Mouse (Mus musculus) limb, embryonic 11.5 days (tissue): Measurements from ENCODE around the gene Galm. TPM values are rescaled to one million over a fixed set of nuclear protein-coding genes. Genes with fewer than 3 reads are reported as not detected.

Source experiments
- ATAC-seq: fragments of 200-750 bp; cut with Nextera tagmentation; 2 replicates; pipeline ENCODE4 v1.8.0; 2017; ENCODE audit warnings: low read depth; ENCODE audit not compliant: insufficient number of reproducible peaks, low FRiP score, low TSS enrichment
- DNase-seq: peaks from one replicate; pipeline ENCODE4 v3.0.0-alpha.2; 2015; ENCODE audit warnings: low spot score
- H3K27ac ChIP-seq: fragments of 300-500 bp; sonication (generic); replicated peaks from 2 replicates; pipeline ENCODE4 v1.5.1; 2014; ENCODE audit warnings: low read depth, mild to moderate bottlenecking, low read length
- H3K27me3 ChIP-seq: fragments of 300-500 bp; sonication (generic); 2 replicates; pipeline ENCODE4 v1.6.1; 2014; ENCODE audit warnings: mild to moderate bottlenecking, low read length, mixed read lengths; ENCODE audit not compliant: control insufficient read depth, insufficient read depth
- H3K36me3 ChIP-seq: fragments of 300-500 bp; sonication (generic); 2 replicates; pipeline ENCODE4 v1.6.1; 2014; ENCODE audit warnings: mild to moderate bottlenecking, low read length, moderate library complexity, mixed read lengths; ENCODE audit not compliant: control insufficient read depth, insufficient read depth
- H3K4me1 ChIP-seq: fragments of 300-500 bp; sonication (generic); 2 replicates; pipeline ENCODE4 v1.6.1; 2014; ENCODE audit warnings: low read length, mixed read lengths; ENCODE audit not compliant: control insufficient read depth, insufficient read depth
- H3K4me2 ChIP-seq: fragments of 300-500 bp; sonication (generic); 2 replicates; pipeline ENCODE4 v1.6.1; 2014; ENCODE audit warnings: low read depth, mild to moderate bottlenecking, moderate library complexity; ENCODE audit not compliant: severe bottlenecking
- H3K4me3 ChIP-seq: fragments of 300-500 bp; sonication (generic); 2 replicates; pipeline ENCODE4 v1.5.1; 2014; ENCODE audit warnings: low read depth, low read length
- H3K9ac ChIP-seq: fragments of 300-500 bp; sonication (generic); 2 replicates; pipeline ENCODE4 v1.6.1; 2014; ENCODE audit warnings: mild to moderate bottlenecking, low read length
- H3K9me3 ChIP-seq: fragments of 300-500 bp; sonication (generic); 2 replicates; pipeline ENCODE4 v1.6.1; 2016; ENCODE audit warnings: low read length; ENCODE audit not compliant: control insufficient read depth
- WGBS: fragments of 180-500 bp; shearing (Covaris S2); extraction: QIAGEN DNeasy Blood & Tissue Kit; methylation state at CpG from one replicate; pipeline ENCODE4 v1.1.7; 2014; 5-methylcytosine and 5-hydroxymethylcytosine counted together
- polyA plus RNA-seq: library from polyadenylated mRNA; unstranded; fragments of >200 nt; fragmentation: Nextera tagmentation; extraction: Ambion mirVana; gene quantifications from 2 replicates; pipeline ENCODE4 v1.2.1, GENCODE M21; 2014

Galm gene
- polyA plus RNA-seq, 1 experiment from 2014 or later = 14.7 TPM

DNA sequence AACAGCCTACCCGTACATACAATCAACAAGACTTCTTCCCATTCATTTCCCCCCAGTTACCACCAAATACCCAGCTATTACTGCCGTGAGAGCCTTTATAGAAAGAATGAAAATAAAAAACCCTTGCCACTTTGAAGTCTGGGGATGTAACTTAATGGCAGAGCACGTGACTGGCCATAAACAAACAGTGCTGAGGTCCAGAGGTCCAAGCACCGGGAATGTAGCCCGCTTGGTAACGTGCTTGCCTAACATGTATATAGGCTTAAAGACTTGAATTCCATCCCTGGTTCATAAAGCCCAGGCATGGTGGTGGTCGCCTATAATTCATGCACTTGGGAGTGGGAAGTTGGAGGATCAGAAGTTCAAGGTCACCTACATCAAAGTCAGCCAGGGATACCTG is 4.6 kb downstream of the Galm start:
- no peak overlapping the region for H3K27ac ChIP-seq
- H3K9me3 ChIP-seq = no peaks in the 10 kb centered on the region
- no peak for ATAC-seq
- H3K9ac ChIP-seq = no peak overlapping the region
- H3K36me3 ChIP-seq = no peaks in the 10 kb centered on the region
- H3K4me1 ChIP-seq = no peaks in the 10 kb centered on the region
- no peak for DNase-seq
- no peak overlapping the region for H3K4me2 ChIP-seq
- H3K27me3 ChIP-seq = no peaks in the 10 kb centered on the region
- H3K4me3 ChIP-seq = no peak overlapping the region
- 68% methylated on average over 7 of the region's 7 CpGs for WGBS

DNA sequence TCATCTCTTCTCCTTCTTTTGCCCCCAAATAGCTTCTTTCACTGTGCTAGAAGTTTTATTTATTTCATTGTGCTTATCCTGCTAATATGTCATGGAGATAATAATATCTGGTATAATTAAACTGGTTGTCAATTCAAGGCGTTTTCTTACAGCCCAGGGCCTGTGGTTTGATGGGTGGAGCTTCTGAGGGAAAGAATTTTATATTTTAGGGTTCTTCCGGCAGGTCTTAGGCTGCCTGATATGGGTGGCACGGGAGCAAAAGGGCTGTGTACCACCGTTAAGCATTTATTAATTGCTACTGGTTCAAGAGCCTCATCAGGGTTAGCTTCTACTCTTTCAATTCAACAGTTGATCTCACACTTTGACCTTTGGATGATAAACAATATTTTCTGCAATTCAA is 5.2 kb downstream of the Galm start:
- no peak for ATAC-seq
- 80% methylated on average over 4 of the region's 4 CpGs for WGBS
- Histone ChIP-seq H3K4me3 (no peak overlapping the region), H3K4me1 (no peaks in the 10 kb centered on the region), H3K9me3 (no peaks in the 10 kb centered on the region), H3K27me3 (no peaks in the 10 kb centered on the region), H3K4me2 (no peak overlapping the region), H3K36me3 (no peaks in the 10 kb centered on the region), H3K9ac (no peak overlapping the region), H3K27ac (no peak overlapping the region)
- DNase-seq = no peak

DNA sequence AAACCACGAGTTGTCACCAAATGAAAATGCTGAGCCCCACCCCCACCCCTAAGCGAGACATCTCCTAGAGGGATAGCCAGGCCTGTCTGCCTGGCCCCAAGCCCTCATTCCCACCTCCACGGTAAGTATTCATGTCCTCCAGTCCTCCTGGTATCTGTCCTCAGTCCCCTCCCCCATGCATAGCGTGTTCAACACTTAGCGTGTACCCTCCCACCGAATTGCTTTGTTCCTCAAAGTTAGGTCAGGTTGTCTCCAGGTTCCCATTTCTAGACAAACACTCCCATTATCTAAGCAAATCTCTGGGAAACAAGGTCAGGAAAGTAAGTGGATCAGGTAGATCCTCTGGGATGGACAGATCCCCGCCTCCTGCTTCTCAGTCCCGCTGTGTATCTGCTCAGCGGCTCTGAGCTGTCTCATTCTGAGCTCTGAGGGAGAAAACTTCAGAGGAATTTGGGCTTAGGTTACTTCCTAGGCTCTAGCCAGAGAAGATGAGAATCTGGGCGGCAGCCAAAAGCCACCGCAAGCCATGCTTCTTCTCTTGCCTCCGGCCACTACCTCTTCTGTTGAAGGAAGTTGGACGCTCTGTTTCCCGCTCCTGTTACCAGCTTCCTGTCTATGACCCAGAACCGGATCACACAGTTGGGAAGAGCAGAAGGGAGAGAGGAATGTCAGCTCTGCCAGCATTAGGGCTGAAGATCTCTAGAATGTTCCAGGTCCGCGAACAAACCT is 11.3 kb downstream of the Galm start:
- no peaks in the 10 kb centered on the region for H3K4me1 ChIP-seq
- WGBS = 83% methylated on average over 17 of the region's 17 CpGs
- no peak for ATAC-seq
- H3K9ac ChIP-seq = no peak overlapping the region
- no peaks in the 10 kb centered on the region for H3K36me3 ChIP-seq
- DNase-seq = no peak
- H3K27me3 ChIP-seq = no peaks in the 10 kb centered on the region
- H3K4me3 ChIP-seq = no peak overlapping the region
- H3K9me3 ChIP-seq = no peaks in the 10 kb centered on the region
- H3K27ac ChIP-seq = no peak overlapping the region
- no peak overlapping the region for H3K4me2 ChIP-seq

DNA sequence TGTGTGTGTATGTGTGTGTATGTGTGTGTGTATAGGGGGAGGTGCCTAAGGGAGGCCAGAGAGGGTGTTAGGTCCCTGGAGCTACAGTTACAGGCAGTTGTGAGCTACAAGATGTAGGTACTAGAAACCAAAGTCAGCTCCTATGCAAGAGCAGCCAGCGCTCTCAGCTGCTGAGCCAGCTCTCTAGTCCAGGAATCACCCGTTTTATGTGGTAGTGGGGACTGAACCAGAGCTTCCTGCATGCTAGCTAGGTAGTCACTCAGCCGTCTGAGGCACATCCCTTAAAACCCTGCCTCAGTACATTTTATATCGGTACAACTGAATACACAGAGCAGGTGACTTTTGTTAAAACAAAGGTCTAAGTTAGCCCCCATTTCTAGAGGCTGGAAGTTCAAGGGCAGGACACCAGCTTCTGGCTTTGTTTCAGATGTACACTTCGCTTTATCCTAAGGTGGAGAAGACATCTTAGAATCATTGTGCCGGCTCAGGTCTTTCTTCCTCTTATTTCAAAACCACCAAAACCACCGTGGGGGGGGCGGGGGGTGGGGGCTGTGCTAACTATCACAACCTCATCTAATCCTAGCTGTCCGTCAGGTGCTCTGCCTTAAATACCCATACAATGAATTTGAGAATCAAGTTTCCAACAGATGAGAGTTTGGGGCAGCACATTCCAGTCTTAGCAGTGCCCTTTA is 12.6 kb downstream of the Galm start:
- no peak for ATAC-seq
- H3K9me3 ChIP-seq = no peaks in the 10 kb centered on the region
- no peak for DNase-seq
- H3K4me2 ChIP-seq = no peak overlapping the region
- no peak overlapping the region for H3K27ac ChIP-seq
- no peak overlapping the region for H3K4me3 ChIP-seq
- WGBS = 84% methylated on average over 9 of the region's 9 CpGs
- no peaks in the 10 kb centered on the region for H3K36me3 ChIP-seq
- no peak overlapping the region for H3K9ac ChIP-seq
- no peaks in the 10 kb centered on the region for H3K4me1 ChIP-seq
- H3K27me3 ChIP-seq = no peaks in the 10 kb centered on the region

DNA sequence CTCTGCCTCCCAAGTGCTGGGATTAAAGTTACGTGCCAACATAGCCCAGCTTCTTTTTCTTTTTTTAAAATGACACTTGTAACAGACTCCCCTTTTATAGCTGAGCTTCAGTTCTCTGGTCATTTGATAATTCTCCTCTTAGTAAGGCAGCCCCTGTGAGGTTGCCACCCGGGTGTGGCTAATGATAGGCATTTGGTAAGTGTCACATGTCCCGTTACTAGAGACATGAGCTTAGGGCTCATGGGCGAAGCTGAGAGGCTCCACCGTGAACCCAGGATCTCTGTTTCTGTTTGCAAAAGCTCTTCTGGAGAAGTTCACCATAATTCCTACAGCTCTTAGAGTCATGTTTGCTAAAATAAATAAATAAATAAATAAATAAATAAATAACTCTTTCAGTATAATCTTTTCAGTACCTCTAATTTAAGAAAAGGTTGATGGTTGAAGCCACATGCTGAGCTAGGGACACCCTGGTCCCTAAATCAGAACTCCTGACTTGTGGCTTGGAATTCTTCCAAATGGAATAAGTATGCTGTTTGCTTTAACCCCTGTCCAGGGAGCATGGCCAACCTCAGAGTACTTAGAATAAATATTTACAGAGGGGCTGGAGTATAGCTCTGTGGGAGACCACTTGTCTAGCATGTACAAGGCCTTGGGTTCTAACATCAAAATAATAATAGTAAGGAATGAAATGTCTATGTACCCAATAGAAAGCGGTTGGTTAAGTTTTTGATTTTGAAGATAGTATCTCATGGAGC is 16.4 kb downstream of the Galm start:
- Histone ChIP-seq H3K9ac (no peak overlapping the region), H3K4me2 (no peak overlapping the region), H3K36me3 (no peaks in the 10 kb centered on the region), H3K9me3 (no peaks in the 10 kb centered on the region), H3K27me3 (no peaks in the 10 kb centered on the region), H3K27ac (no peak overlapping the region), H3K4me3 (no peak overlapping the region), H3K4me1 (no peaks in the 10 kb centered on the region)
- DNase-seq (no peak), ATAC-seq (no peak)
- 81% methylated on average over 6 of the region's 6 CpGs for WGBS

DNA sequence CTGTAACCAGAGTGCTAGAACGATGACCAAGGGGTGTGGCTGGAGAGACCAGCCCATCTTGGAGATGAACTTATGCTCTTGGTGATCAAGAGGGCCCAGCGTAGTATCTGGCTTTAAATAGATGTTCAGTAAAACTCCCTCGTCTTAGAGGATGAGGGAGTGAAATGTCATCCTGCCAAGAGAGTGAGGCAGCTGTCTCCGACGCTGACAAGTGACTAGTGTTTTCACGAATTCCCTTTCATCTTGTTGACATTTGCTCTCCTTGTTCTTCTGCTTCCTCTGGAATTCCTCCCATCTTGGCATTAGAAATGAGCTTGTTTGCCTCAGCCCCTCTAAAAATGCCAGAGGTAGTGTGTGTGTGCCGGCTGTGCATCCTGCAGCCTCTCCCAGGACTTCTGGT is 17.9 kb downstream of the Galm start:
- 49% methylated on average over 7 of the region's 7 CpGs for WGBS
- Histone ChIP-seq H3K9me3 (no peaks in the 10 kb centered on the region), H3K4me2 (no peak overlapping the region), H3K4me1 (no peaks in the 10 kb centered on the region), H3K36me3 (no peaks in the 10 kb centered on the region), H3K27me3 (no peaks in the 10 kb centered on the region), H3K4me3 (no peak overlapping the region), H3K27ac (no peak overlapping the region), H3K9ac (no peak overlapping the region)
- no peak for ATAC-seq
- DNase-seq = no peak

DNA sequence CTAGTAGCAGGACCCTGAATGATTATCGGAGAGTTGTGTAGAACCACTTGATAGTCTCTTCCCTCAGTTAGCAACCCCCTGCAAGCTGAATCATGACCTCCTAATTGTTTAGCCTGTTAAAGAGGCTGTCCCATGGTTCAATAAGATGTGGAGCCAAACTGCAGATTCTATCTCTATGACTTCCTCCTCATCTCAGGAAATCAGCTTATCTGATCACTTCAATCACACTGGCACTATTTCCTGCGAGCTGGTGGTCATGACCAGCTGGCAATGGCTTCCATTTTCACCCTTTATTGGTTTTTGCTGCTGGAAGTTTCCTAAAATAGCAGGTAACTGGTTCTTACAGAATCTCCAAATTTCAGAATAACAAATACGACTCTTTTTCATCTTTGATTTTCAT is 18.5 kb downstream of the Galm start:
- WGBS = 76% methylated on average over 3 of the region's 3 CpGs
- Histone ChIP-seq H3K9me3 (no peaks in the 10 kb centered on the region), H3K4me3 (no peak overlapping the region), H3K4me2 (no peak overlapping the region), H3K36me3 (no peaks in the 10 kb centered on the region), H3K27me3 (no peaks in the 10 kb centered on the region), H3K4me1 (no peaks in the 10 kb centered on the region), H3K9ac (no peak overlapping the region), H3K27ac (no peak overlapping the region)
- no peak for DNase-seq
- ATAC-seq = no peak

DNA sequence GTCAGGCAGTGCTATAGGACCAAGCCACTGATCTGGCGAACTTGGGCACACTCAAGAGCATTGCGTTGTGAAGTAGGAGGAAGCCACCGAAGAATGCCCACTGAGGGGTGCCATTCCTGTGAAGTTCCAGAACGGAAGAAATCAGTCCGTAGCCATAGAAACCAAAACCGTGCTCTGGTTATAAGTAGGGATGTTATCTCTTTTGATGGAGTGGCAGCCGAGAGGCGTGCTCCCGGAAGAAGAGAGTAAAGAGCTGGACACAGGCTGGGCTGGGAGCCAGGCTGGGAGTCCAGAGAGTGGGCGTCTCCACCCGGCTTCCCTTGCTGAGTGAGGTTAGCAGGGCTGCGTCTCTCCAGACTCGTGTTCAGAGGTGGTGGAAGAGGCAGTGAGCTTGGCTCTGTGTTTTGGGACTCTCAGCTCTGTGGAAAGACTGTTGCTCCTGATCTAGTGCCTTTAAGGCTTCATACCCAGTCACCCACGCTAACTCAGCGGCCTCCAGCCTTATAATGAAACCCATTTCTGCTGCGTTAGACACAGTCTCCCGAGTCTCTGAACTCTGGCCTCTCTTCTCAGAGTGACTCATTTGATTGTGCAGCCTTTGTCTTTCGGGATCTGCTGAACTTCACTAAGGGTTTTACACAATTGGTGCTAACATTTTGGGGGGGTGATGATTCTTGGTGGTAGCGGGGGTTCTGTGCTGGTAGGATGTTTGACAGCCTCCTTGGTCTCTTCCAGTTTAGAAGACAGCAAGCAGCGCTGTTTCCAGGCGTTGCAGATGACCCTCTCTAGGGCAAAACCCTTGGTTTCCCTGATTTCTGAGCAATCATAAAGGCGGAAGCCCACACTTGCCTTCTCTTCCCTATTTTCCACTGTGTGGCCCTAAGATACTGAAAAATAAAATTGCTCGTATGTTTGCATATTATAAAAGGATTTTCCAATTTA is 21.1 kb downstream of the Galm start:
- no peaks in the 10 kb centered on the region for H3K9me3 ChIP-seq
- H3K4me1 ChIP-seq = no peaks in the 10 kb centered on the region
- H3K27me3 ChIP-seq = no peaks in the 10 kb centered on the region
- DNase-seq = no peak
- no peak overlapping the region for H3K4me2 ChIP-seq
- no peak overlapping the region for H3K27ac ChIP-seq
- H3K9ac ChIP-seq = no peak overlapping the region
- ATAC-seq = no peak
- H3K4me3 ChIP-seq = no peak overlapping the region
- H3K36me3 ChIP-seq = no peaks in the 10 kb centered on the region
- 88% methylated on average over 23 of the region's 23 CpGs for WGBS
